Mouse (Mus musculus): Measurements from ENCODE around the gene Cryzl2. TPM values are rescaled to one million over a fixed set of nuclear protein-coding genes. Genes with fewer than 3 reads are reported as not detected.

Cryzl2 gene
- polyA plus RNA-seq, 1 experiment from 2014 or later, result 6.3 TPM

GRCm38 (mm10) chr1:157461276-157461675 lies 2.9 kb downstream of the Cryzl2 start:
- no peak overlapping the region for H3K4me2 ChIP-seq (ENCODE audit: low read length)
- no peak overlapping the region for H3K27ac ChIP-seq (ENCODE audit: low read length)
- H3K9me3 ChIP-seq (ENCODE audit: control insufficient read depth, low read length), result no peaks in the 10 kb centered on the region
- H3K4me1 ChIP-seq (replicated peaks; ENCODE audit: control insufficient read depth, insufficient read depth, low read length), result peaks cover 4% of the 10 kb centered on the region; the same call in 1 of the 2 replicates
- H3K36me3 ChIP-seq (ENCODE audit: control insufficient read depth, insufficient read depth), result no peaks in the 10 kb centered on the region
- 96% methylated on average over 5 of the region's 5 CpGs for WGBS
- H3K27me3 ChIP-seq (replicated peaks; ENCODE audit: control insufficient read depth, insufficient read depth, low read length), result no peaks in the 10 kb centered on the region
- H3K4me3 ChIP-seq (replicated peaks; ENCODE audit: low read length), result no peak overlapping the region
- no peak for ATAC-seq
- H3K9ac ChIP-seq (replicated peaks; ENCODE audit: low read depth, low read length), result no peak overlapping the region

GRCm38 (mm10) chr1:157462336-157462735 lies 4.0 kb downstream of the Cryzl2 start:
- Histone ChIP-seq H3K9ac (replicated peaks; ENCODE audit: low read depth, low read length) (no peak overlapping the region), H3K4me3 (replicated peaks; ENCODE audit: low read length) (no peak overlapping the region), H3K4me1 (replicated peaks; ENCODE audit: control insufficient read depth, insufficient read depth, low read length) (peaks cover 4% of the 10 kb centered on the region; the same call in 1 of the 2 replicates), H3K27ac (ENCODE audit: low read length) (no peak overlapping the region), H3K27me3 (replicated peaks; ENCODE audit: control insufficient read depth, insufficient read depth, low read length) (no peaks in the 10 kb centered on the region), H3K9me3 (ENCODE audit: control insufficient read depth, low read length) (no peaks in the 10 kb centered on the region), H3K36me3 (ENCODE audit: control insufficient read depth, insufficient read depth) (no peaks in the 10 kb centered on the region), H3K4me2 (ENCODE audit: low read length) (no peak overlapping the region)
- WGBS, result 20% methylated on average over 3 of the region's 3 CpGs
- ATAC-seq, result no peak

GRCm38 (mm10) chr1:157465194-157465593 lies 6.8 kb downstream of the Cryzl2 start:
- H3K4me1 ChIP-seq (replicated peaks; ENCODE audit: control insufficient read depth, insufficient read depth, low read length), result no peaks in the 10 kb centered on the region
- no peaks in the 10 kb centered on the region for H3K27me3 ChIP-seq (replicated peaks; ENCODE audit: control insufficient read depth, insufficient read depth, low read length)
- no peak overlapping the region for H3K9ac ChIP-seq (replicated peaks; ENCODE audit: low read depth, low read length)
- H3K4me3 ChIP-seq (replicated peaks; ENCODE audit: low read length), result no peak overlapping the region
- H3K36me3 ChIP-seq (ENCODE audit: control insufficient read depth, insufficient read depth), result no peaks in the 10 kb centered on the region
- 75% methylated on average over 3 of the region's 3 CpGs for WGBS
- H3K4me2 ChIP-seq (ENCODE audit: low read length), result no peak overlapping the region
- H3K9me3 ChIP-seq (ENCODE audit: control insufficient read depth, low read length), result no peaks in the 10 kb centered on the region
- no peak overlapping the region for H3K27ac ChIP-seq (ENCODE audit: low read length)
- ATAC-seq, result no peak

DNA sequence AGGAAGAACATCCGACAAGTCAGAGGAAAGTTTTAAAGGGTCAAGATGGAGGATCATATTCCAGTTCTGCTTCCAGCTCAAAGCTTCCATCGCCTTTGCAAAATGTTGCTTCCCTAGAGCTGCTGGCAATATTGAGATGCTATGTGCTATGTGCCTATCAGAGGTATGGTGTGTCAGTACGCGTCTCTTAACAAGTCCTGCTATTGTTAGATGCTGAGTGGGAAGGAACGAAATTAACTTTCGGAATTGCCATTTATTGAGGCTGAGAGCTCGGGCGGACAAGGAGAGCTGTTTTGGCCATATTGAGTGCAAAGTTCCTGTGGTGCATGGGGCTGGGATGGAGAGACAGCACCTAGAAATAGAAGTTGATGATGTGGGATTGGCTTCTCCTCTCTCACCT lies 9.5 kb downstream of the Cryzl2 start:
- no peaks in the 10 kb centered on the region for H3K4me1 ChIP-seq (replicated peaks; ENCODE audit: control insufficient read depth, insufficient read depth, low read length)
- no peak overlapping the region for H3K9ac ChIP-seq (replicated peaks; ENCODE audit: low read depth, low read length)
- no peaks in the 10 kb centered on the region for H3K36me3 ChIP-seq (ENCODE audit: control insufficient read depth, insufficient read depth)
- 94% methylated on average over 8 of the region's 8 CpGs for WGBS
- H3K9me3 ChIP-seq (ENCODE audit: control insufficient read depth, low read length), result no peaks in the 10 kb centered on the region
- no peak overlapping the region for H3K27ac ChIP-seq (ENCODE audit: low read length)
- H3K27me3 ChIP-seq (replicated peaks; ENCODE audit: control insufficient read depth, insufficient read depth, low read length), result no peaks in the 10 kb centered on the region
- ATAC-seq, result no peak
- no peak overlapping the region for H3K4me3 ChIP-seq (replicated peaks; ENCODE audit: low read length)
- H3K4me2 ChIP-seq (ENCODE audit: low read length), result no peak overlapping the region

GRCm38 (mm10) chr1:157470761-157471386 lies 12.5 kb downstream of the Cryzl2 start:
- no peak for ATAC-seq
- no peak overlapping the region for H3K4me2 ChIP-seq (ENCODE audit: low read length)
- no peak overlapping the region for H3K27ac ChIP-seq (ENCODE audit: low read length)
- H3K36me3 ChIP-seq (ENCODE audit: control insufficient read depth, insufficient read depth), result no peaks in the 10 kb centered on the region
- H3K4me3 ChIP-seq (replicated peaks; ENCODE audit: low read length), result no peak overlapping the region
- no peaks in the 10 kb centered on the region for H3K9me3 ChIP-seq (ENCODE audit: control insufficient read depth, low read length)
- H3K9ac ChIP-seq (replicated peaks; ENCODE audit: low read depth, low read length), result no peak overlapping the region
- WGBS, result 90% methylated on average over 9 of the region's 9 CpGs
- H3K27me3 ChIP-seq (replicated peaks; ENCODE audit: control insufficient read depth, insufficient read depth, low read length), result no peaks in the 10 kb centered on the region
- no peaks in the 10 kb centered on the region for H3K4me1 ChIP-seq (replicated peaks; ENCODE audit: control insufficient read depth, insufficient read depth, low read length)

- no peak overlapping the region for H3K27ac ChIP-seq (ENCODE audit: low read length)
- no peak overlapping the region for H3K4me3 ChIP-seq (replicated peaks; ENCODE audit: low read length)
- no peaks in the 10 kb centered on the region for H3K4me1 ChIP-seq (replicated peaks; ENCODE audit: control insufficient read depth, insufficient read depth, low read length)
- H3K9me3 ChIP-seq (ENCODE audit: control insufficient read depth, low read length), result no peaks in the 10 kb centered on the region
- no peaks in the 10 kb centered on the region for H3K36me3 ChIP-seq (ENCODE audit: control insufficient read depth, insufficient read depth)
- WGBS, result 90% methylated on average over 7 of the region's 7 CpGs
- no peaks in the 10 kb centered on the region for H3K27me3 ChIP-seq (replicated peaks; ENCODE audit: control insufficient read depth, insufficient read depth, low read length)
- no peak overlapping the region for H3K4me2 ChIP-seq (ENCODE audit: low read length)
- no peak for ATAC-seq
- no peak overlapping the region for H3K9ac ChIP-seq (replicated peaks; ENCODE audit: low read depth, low read length)
Observed at GRCm38 (mm10) chr1:157472716-157473115, 14.3 kb downstream of the Cryzl2 start.

GRCm38 (mm10) chr1:157474865-157475264 lies 16.5 kb downstream of the Cryzl2 start:
- Histone ChIP-seq H3K27ac (ENCODE audit: low read length) (no peak overlapping the region), H3K27me3 (replicated peaks; ENCODE audit: control insufficient read depth, insufficient read depth, low read length) (no peaks in the 10 kb centered on the region), H3K4me3 (replicated peaks; ENCODE audit: low read length) (no peak overlapping the region), H3K9me3 (ENCODE audit: control insufficient read depth, low read length) (no peaks in the 10 kb centered on the region), H3K36me3 (ENCODE audit: control insufficient read depth, insufficient read depth) (no peaks in the 10 kb centered on the region), H3K4me1 (replicated peaks; ENCODE audit: control insufficient read depth, insufficient read depth, low read length) (no peaks in the 10 kb centered on the region), H3K4me2 (ENCODE audit: low read length) (no peak overlapping the region), H3K9ac (replicated peaks; ENCODE audit: low read depth, low read length) (no peak overlapping the region)
- no peak for ATAC-seq
- 90% methylated on average over 8 of the region's 8 CpGs for WGBS

DNA sequence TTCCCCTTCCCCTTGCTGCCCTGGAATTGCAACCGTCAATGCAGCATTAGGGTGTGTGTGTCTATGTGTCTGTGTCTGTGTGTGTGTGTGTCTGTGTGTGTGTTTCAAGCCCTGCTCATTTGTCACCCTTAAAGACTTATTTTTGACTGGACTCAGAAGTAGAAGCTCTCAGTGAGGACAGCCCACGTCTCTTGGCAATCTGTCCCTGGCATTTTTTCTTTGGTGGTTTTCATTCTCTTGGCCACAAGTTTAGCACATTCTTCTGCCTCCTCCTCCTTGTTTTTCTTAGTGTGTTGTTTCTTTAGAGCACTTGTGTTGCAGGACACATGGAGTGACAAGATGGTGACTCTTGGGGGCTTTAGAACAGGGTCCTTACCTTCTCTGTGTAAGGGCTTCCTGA lies 17.9 kb downstream of the Cryzl2 start:
- Histone ChIP-seq H3K9ac (replicated peaks; ENCODE audit: low read depth, low read length) (no peak overlapping the region), H3K27ac (ENCODE audit: low read length) (no peak overlapping the region), H3K9me3 (ENCODE audit: control insufficient read depth, low read length) (no peaks in the 10 kb centered on the region), H3K27me3 (replicated peaks; ENCODE audit: control insufficient read depth, insufficient read depth, low read length) (no peaks in the 10 kb centered on the region), H3K36me3 (ENCODE audit: control insufficient read depth, insufficient read depth) (no peaks in the 10 kb centered on the region), H3K4me3 (replicated peaks; ENCODE audit: low read length) (no peak overlapping the region), H3K4me2 (ENCODE audit: low read length) (no peak overlapping the region), H3K4me1 (replicated peaks; ENCODE audit: control insufficient read depth, insufficient read depth, low read length) (no peaks in the 10 kb centered on the region)
- 83% methylated on average over 2 of the region's 2 CpGs for WGBS
- no peak for ATAC-seq

DNA sequence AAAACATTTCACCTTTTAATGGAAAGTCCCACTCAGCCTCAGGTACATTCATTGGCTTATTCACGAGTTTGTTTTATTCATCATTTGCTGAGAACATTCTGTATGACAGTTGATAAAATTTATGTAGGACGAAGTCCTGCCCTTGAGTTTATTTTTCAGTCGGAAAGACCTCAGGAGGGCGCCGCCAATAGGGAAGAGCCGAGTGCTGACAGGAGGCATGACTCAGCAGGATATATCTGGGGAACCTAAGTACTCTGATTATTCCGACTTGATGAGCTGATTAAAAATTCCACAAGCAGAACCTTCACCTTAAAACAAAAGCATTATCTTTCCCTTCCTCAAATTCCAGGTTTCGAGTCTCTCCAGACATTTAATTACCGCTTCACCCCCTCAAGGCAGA lies 21.7 kb downstream of the Cryzl2 start:
- Histone ChIP-seq H3K9ac (replicated peaks; ENCODE audit: low read depth, low read length) (no peak overlapping the region), H3K9me3 (ENCODE audit: control insufficient read depth, low read length) (no peaks in the 10 kb centered on the region), H3K4me1 (replicated peaks; ENCODE audit: control insufficient read depth, insufficient read depth, low read length) (no peaks in the 10 kb centered on the region), H3K36me3 (ENCODE audit: control insufficient read depth, insufficient read depth) (no peaks in the 10 kb centered on the region), H3K4me3 (replicated peaks; ENCODE audit: low read length) (no peak overlapping the region), H3K27me3 (replicated peaks; ENCODE audit: control insufficient read depth, insufficient read depth, low read length) (no peaks in the 10 kb centered on the region), H3K27ac (ENCODE audit: low read length) (no peak overlapping the region), H3K4me2 (ENCODE audit: low read length) (no peak overlapping the region)
- ATAC-seq, result no peak
- WGBS, result 34% methylated on average over 9 of the region's 9 CpGs

DNA sequence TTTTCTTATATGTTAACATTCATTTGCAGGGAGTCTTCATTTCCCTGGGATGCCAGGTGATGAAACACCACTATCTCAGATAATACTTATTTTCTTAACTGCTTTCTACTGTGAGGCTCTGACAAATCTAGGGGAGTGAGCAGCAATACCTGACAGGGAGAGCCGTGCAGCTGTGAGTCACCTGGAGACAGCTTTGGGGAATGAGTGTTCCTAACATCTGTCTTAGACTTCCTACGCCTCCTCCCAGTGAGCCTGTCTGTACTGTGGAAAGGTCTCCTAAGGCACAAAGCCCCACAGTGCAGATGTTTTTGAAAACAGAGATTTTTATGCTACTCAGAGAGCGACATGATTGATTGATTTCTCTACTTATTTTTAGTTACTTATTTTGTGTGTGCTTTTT lies 22.5 kb downstream of the Cryzl2 start:
- 76% methylated on average over 3 of the region's 3 CpGs for WGBS
- Histone ChIP-seq H3K36me3 (ENCODE audit: control insufficient read depth, insufficient read depth) (no peaks in the 10 kb centered on the region), H3K9me3 (ENCODE audit: control insufficient read depth, low read length) (no peaks in the 10 kb centered on the region), H3K4me3 (replicated peaks; ENCODE audit: low read length) (no peak overlapping the region), H3K4me1 (replicated peaks; ENCODE audit: control insufficient read depth, insufficient read depth, low read length) (no peaks in the 10 kb centered on the region), H3K27ac (ENCODE audit: low read length) (no peak overlapping the region), H3K9ac (replicated peaks; ENCODE audit: low read depth, low read length) (no peak overlapping the region), H3K4me2 (ENCODE audit: low read length) (no peak overlapping the region), H3K27me3 (replicated peaks; ENCODE audit: control insufficient read depth, insufficient read depth, low read length) (no peaks in the 10 kb centered on the region)
- no peak for ATAC-seq

Measured in forebrain, embryonic 16.5 days (tissue).